Mouse (Mus musculus) heart, adult 2 months (tissue): ENCODE results near the gene Ciz1. TPM values are rescaled to one million over a fixed set of nuclear protein-coding genes. Genes with fewer than 3 reads are reported as not detected.

Experiments
- DNase-seq, 2 experiments: peaks; one replicate each; pipeline ENCODE4 v3.0.0; 2021
- H3K27ac ChIP-seq: fragments of 200-600 bp; 2 replicates; pipeline ENCODE4 v1.8.1; 2022
- H3K27me3 ChIP-seq: fragments of 200-500 bp; 2 replicates; pipeline ENCODE4 v1.6.1; 2012; ENCODE audit warnings: mild to moderate bottlenecking, low read length, inconsistent platforms, mixed read lengths; ENCODE audit not compliant: control insufficient read depth, insufficient read depth
- H3K36me3 ChIP-seq: fragments of 200-500 bp; 2 replicates; pipeline ENCODE4 v1.6.1; 2012; ENCODE audit warnings: low read length, inconsistent platforms; ENCODE audit not compliant: control insufficient read depth, insufficient read depth
- H3K4me1 ChIP-seq: fragments of 200-500 bp; 2 replicates; pipeline ENCODE4 v1.6.1; 2011; ENCODE audit warnings: low read length; ENCODE audit not compliant: control insufficient read depth, insufficient read depth
- H3K4me3 ChIP-seq: fragments of 200-600 bp; 2 replicates; pipeline ENCODE4 v1.8.1; 2022
- H3K79me2 ChIP-seq: fragments of 200-500 bp; replicated peaks from 2 replicates; pipeline ENCODE4 v1.6.1; 2012; ENCODE audit warnings: mild to moderate bottlenecking, inconsistent platforms, low read length, moderate library complexity, mixed read lengths; ENCODE audit not compliant: control insufficient read depth, insufficient read depth
- H3K9ac ChIP-seq: fragments of 200-500 bp; 2 replicates; pipeline ENCODE4 v1.6.1; 2012; ENCODE audit warnings: low read depth, mild to moderate bottlenecking, control low read depth, inconsistent platforms, low read length, mixed read lengths
- CTCF ChIP-seq: fragments of 200-600 bp; IDR thresholded peaks from 2 replicates; pipeline ENCODE4 v1.8.1; 2022; ENCODE audit warnings: antibody characterized with exemption, mild to moderate bottlenecking, moderate library complexity
- EP300 ChIP-seq: fragments of 200-500 bp; IDR thresholded peaks from 2 replicates; pipeline ENCODE4 v1.6.1; 2011; ENCODE audit warnings: low read depth, low read length, control low read depth; ENCODE audit not compliant: insufficient read depth
- POLR2A ChIP-seq: fragments of 200-500 bp; IDR thresholded peaks from 2 replicates; pipeline ENCODE4 v1.6.1; 2011; ENCODE audit warnings: mild to moderate bottlenecking, low read depth, low read length, control low read depth; ENCODE audit not compliant: insufficient read depth
- whole genome bisulfite sequencing: fragments of 180-500 bp; shearing (Covaris S2); methylation state at CpG from one replicate; pipeline ENCODE4 v1.1.7; 2018; 5-methylcytosine and 5-hydroxymethylcytosine counted together
- intact Hi-C: fragments of 180-260 bp; cut with DNase I; formaldehyde crosslinking; loops from one replicate; pipeline ENCODE4 v1.15.1; 2025
- polyA plus RNA-seq: library from polyadenylated mRNA; depleted of rRNA; stranded (reverse); fragments of >200 nt; gene quantifications from 2 replicates; pipeline ENCODE4 v1.2.3, GENCODE M21; 2012
- total RNA-seq, 2 experiments: library from RNA; stranded (reverse); gene quantifications; 2 replicates each; pipeline ENCODE4 v1.2.3; 2021

Ciz1 gene
- total and polyA plus RNA-seq, 3 experiments, result 26.7 to 128 (median 29.5) TPM

- intact Hi-C loops, result no loop called here
- TF ChIP-seq EP300 (no peak), CTCF (no peak), POLR2A (no peak)
- Histone ChIP-seq H3K36me3 (no peaks in the 10 kb centered on the region), H3K4me1 (peaks cover 2% of the 10 kb centered on the region; the same call in 1 of the 2 replicates), H3K27ac (no peak overlapping the region), H3K27me3 (no peaks in the 10 kb centered on the region), H3K4me3 (no peak overlapping the region), H3K9ac (no peak overlapping the region), H3K79me2 (no peaks in the 10 kb centered on the region)
- 85% methylated on average over 8 of the region's 8 CpGs for WGBS
- DNase-seq, result no peak
These were observed 38.7 kb downstream of the Ciz1 start for GRCm38 (mm10) chr2:32390871-32391270.

GRCm38 (mm10) chr2:32392063-32392462, 39.9 kb downstream of the Ciz1 start:
- DNase-seq, result no peak
- no peak overlapping the region for H3K9ac ChIP-seq

GRCm38 (mm10) chr2:32394973-32395372, 42.8 kb downstream of the Ciz1 start:
- peak overlapping the region; percentile 86 for H3K27ac ChIP-seq
- no peaks in the 10 kb centered on the region for H3K36me3 ChIP-seq
- H3K27me3 ChIP-seq, result no peaks in the 10 kb centered on the region
- intact Hi-C loops, result loop anchor here (1.0 to 2.0 kb wide), 2 partner anchors 14 to 32 kb away; partner anchors contain the start of gene 1110008P14Rik
- H3K9ac ChIP-seq, result peak overlapping the region; percentile 60
- TF ChIP-seq POLR2A, result no peak
- TF ChIP-seq CTCF, result peak; percentile 68
- DNase-seq, result peak; percentile 45 to 56
- WGBS, result 3% methylated on average over 8 of the region's 8 CpGs
- H3K4me3 ChIP-seq, result peak overlapping the region; percentile 92
- 0 out of 2 replicates have a peak, but pooled peaks cover 1% of the 10 kb centered on the region for H3K79me2 ChIP-seq
- peaks cover 4% of the 10 kb centered on the region for H3K4me1 ChIP-seq

More at GRCm38 (mm10) chr2:32392063-32392462, 39.9 kb downstream of the Ciz1 start:
- Histone ChIP-seq H3K36me3 (no peaks in the 10 kb centered on the region), H3K79me2 (0 out of 2 replicates have a peak, but pooled peaks cover 1% of the 10 kb centered on the region), H3K27ac (no peak overlapping the region), H3K4me3 (no peak overlapping the region), H3K27me3 (no peaks in the 10 kb centered on the region), H3K4me1 (peaks cover 4% of the 10 kb centered on the region)
- intact Hi-C loops, result no loop called here
- WGBS, result 67% methylated on average over 5 of the region's 5 CpGs
- TF ChIP-seq POLR2A (no peak), CTCF (no peak), EP300 (no peak)

- WGBS, result under 1% methylated on average over 31 of the region's 31 CpGs
- Histone ChIP-seq H3K27me3 (no peaks in the 10 kb centered on the region), H3K4me1 (peaks cover 4% of the 10 kb centered on the region), H3K79me2 (0 out of 2 replicates have a peak, but pooled peaks cover 1% of the 10 kb centered on the region), H3K9ac (peak within 1 kb of the TSS; percentile 89), H3K4me3 (peak within 1 kb of the TSS; percentile 92), H3K36me3 (no peaks in the 10 kb centered on the region), H3K27ac (peak within 1 kb of the TSS; percentile 86)
- intact Hi-C loops, result loop anchor here (1.0 to 2.0 kb wide), 2 partner anchors 15 to 32 kb away; partner anchors contain the start of gene 1110008P14Rik
- peak; percentile 94 to 98 for DNase-seq
- TF ChIP-seq POLR2A (peak; percentile 80), CTCF (no peak), EP300 (0 out of 2 replicates have a peak, but pooled peaks have one; percentile 30)
These were observed 43.4 kb downstream of the Ciz1 start, which contains the start of gene Ptges2 for GRCm38 (mm10) chr2:32395484-32395945. Ptges2 (plus strand) TSS chr2:32395896.

- peak overlapping the region; percentile 92 for H3K4me3 ChIP-seq
- peaks cover 4% of the 10 kb centered on the region for H3K4me1 ChIP-seq
- TF ChIP-seq EP300 (peak; percentile 16; the same call in 1 of the 2 replicates), CTCF (peak; percentile 39), POLR2A (peak; percentile 62)
- peak overlapping the region; percentile 89 for H3K9ac ChIP-seq
- peak overlapping the region; percentile 86 for H3K27ac ChIP-seq
- peak; percentile 90 to 94 for DNase-seq
- intact Hi-C loops, result loop anchor here (1.0 to 2.0 kb wide), 3 partner anchors 15 to 33 kb away; partner anchors contain the start of gene 1110008P14Rik
- H3K79me2 ChIP-seq, result 0 out of 2 replicates have a peak, but pooled peaks cover 1% of the 10 kb centered on the region
- no peaks in the 10 kb centered on the region for H3K36me3 ChIP-seq
- under 1% methylated on average over 50 of the region's 59 CpGs for WGBS
- no peaks in the 10 kb centered on the region for H3K27me3 ChIP-seq
These were observed 44.0 kb downstream of the Ciz1 start for GRCm38 (mm10) chr2:32395946-32396621.

GRCm38 (mm10) chr2:32396695-32397094, 44.6 kb downstream of the Ciz1 start:
- Histone ChIP-seq H3K36me3 (no peaks in the 10 kb centered on the region), H3K27ac (peak overlapping the region; percentile 86), H3K9ac (peak overlapping the region; percentile 89), H3K4me1 (peaks cover 4% of the 10 kb centered on the region), H3K79me2 (0 out of 2 replicates have a peak, but pooled peaks cover 1% of the 10 kb centered on the region), H3K27me3 (no peaks in the 10 kb centered on the region), H3K4me3 (peak overlapping the region; percentile 92)
- no peak for TF ChIP-seq CTCF
- no peak for TF ChIP-seq EP300
- intact Hi-C loops, result loop anchor here (2.0 kb wide), 1 partner anchor 28 kb away; no protein-coding TSS in a partner anchor
- WGBS, result under 1% methylated on average over 15 of the region's 15 CpGs
- no peak for DNase-seq
